Mouse (Mus musculus) midbrain, embryonic 13.5 days (tissue): Measurements from ENCODE around the gene Rpsa. TPM values are rescaled to one million over a fixed set of nuclear protein-coding genes. Genes with fewer than 3 reads are reported as not detected.
A peak's percentile ranks its signal among the peaks of the same experiment; 100 is the strongest.
"Not testable (repeated sequence)": the region's sequence is repeated elsewhere in the genome, so short reads cannot be mapped to it uniquely, and the experiment has no call there.

Experiments
- ATAC-seq: fragments of 200-750 bp; cut with Nextera tagmentation; 2 replicates; pipeline ENCODE4 v1.8.0; 2017; ENCODE audit warnings: mild to moderate bottlenecking, moderate TSS enrichment, moderate library complexity
- H3K27ac ChIP-seq: fragments of 300-500 bp; sonication (generic); 2 replicates; pipeline ENCODE4 v1.5.1; 2015; ENCODE audit warnings: inconsistent platforms, mild to moderate bottlenecking, moderate library complexity
- H3K27me3 ChIP-seq: fragments of 300-500 bp; sonication (generic); 2 replicates; pipeline ENCODE4 v1.6.1; 2015; ENCODE audit warnings: mild to moderate bottlenecking, inconsistent platforms
- H3K36me3 ChIP-seq: fragments of 300-500 bp; sonication (generic); 2 replicates; pipeline ENCODE4 v1.6.1; 2015; ENCODE audit warnings: mild to moderate bottlenecking, inconsistent platforms
- H3K4me1 ChIP-seq: fragments of 300-500 bp; sonication (generic); replicated peaks from 2 replicates; pipeline ENCODE4 v1.6.1; 2015; ENCODE audit warnings: inconsistent platforms
- H3K4me2 ChIP-seq: fragments of 300-500 bp; sonication (generic); replicated peaks from 2 replicates; pipeline ENCODE4 v1.6.1; 2015; ENCODE audit warnings: moderate library complexity, mild to moderate bottlenecking, inconsistent platforms
- H3K4me3 ChIP-seq: fragments of 300-500 bp; sonication (generic); replicated peaks from 2 replicates; pipeline ENCODE4 v1.5.1; 2015; ENCODE audit warnings: mild to moderate bottlenecking, inconsistent platforms
- H3K9ac ChIP-seq: fragments of 300-500 bp; sonication (generic); replicated peaks from 2 replicates; pipeline ENCODE4 v1.6.1; 2015; ENCODE audit warnings: mild to moderate bottlenecking, inconsistent platforms
- H3K9me3 ChIP-seq: fragments of 300-500 bp; sonication (generic); 2 replicates; pipeline ENCODE4 v1.6.1; 2016; ENCODE audit warnings: mild to moderate bottlenecking, inconsistent platforms
- WGBS: fragments of 180-500 bp; shearing (Covaris S2); methylation state at CpG from one replicate; pipeline ENCODE4 v1.1.7; 2015; 5-methylcytosine and 5-hydroxymethylcytosine counted together
- polyA plus RNA-seq: library from polyadenylated mRNA; unstranded; fragments of >200 nt; fragmentation: Nextera tagmentation; extraction: Ambion mirVana; gene quantifications from 2 replicates; pipeline ENCODE4 v1.2.1, GENCODE M21; 2015

Rpsa gene
- polyA plus RNA-seq, 1 experiment from 2014 or later = 992 TPM

- no peaks in the 10 kb centered on the region for H3K36me3 ChIP-seq
- H3K4me1 ChIP-seq = no peaks in the 10 kb centered on the region
- 92% methylated on average over 13 of the region's 13 CpGs for WGBS
- H3K4me2 ChIP-seq = no peak overlapping the region
- no peaks in the 10 kb centered on the region for H3K27me3 ChIP-seq
- no peak overlapping the region for H3K9ac ChIP-seq
- 0 out of 2 replicates have a peak, but pooled peaks cover 4% of the 10 kb centered on the region for H3K9me3 ChIP-seq
- no peak overlapping the region for H3K27ac ChIP-seq
- ATAC-seq = no peak
- H3K4me3 ChIP-seq = no peak overlapping the region
These were observed 33.8 kb upstream of the Rpsa start for GRCm38 (mm10) chr9:120093701-120094100.

GRCm38 (mm10) chr9:120095886-120096285 is 31.6 kb upstream of the Rpsa start:
- H3K4me1 ChIP-seq = no peaks in the 10 kb centered on the region
- no peak overlapping the region for H3K4me3 ChIP-seq
- no peak overlapping the region for H3K27ac ChIP-seq
- H3K4me2 ChIP-seq = no peak overlapping the region
- H3K9ac ChIP-seq = no peak overlapping the region
- WGBS = 84% methylated on average over 7 of the region's 7 CpGs
- H3K27me3 ChIP-seq = no peaks in the 10 kb centered on the region
- H3K9me3 ChIP-seq = no peaks in the 10 kb centered on the region
- H3K36me3 ChIP-seq = no peaks in the 10 kb centered on the region
- ATAC-seq = no peak

- H3K36me3 ChIP-seq = no peaks in the 10 kb centered on the region
- no peak overlapping the region for H3K9ac ChIP-seq
- H3K27ac ChIP-seq = no peak overlapping the region
- H3K4me1 ChIP-seq = no peaks in the 10 kb centered on the region
- H3K4me3 ChIP-seq = no peak overlapping the region
- no peaks in the 10 kb centered on the region for H3K27me3 ChIP-seq
- WGBS = 22% methylated on average over 7 of the region's 7 CpGs
- H3K4me2 ChIP-seq = no peak overlapping the region
- H3K9me3 ChIP-seq = peaks cover 8% of the 10 kb centered on the region; the same call in 1 of the 2 replicates
- no peak for ATAC-seq
These were observed 28.8 kb upstream of the Rpsa start for GRCm38 (mm10) chr9:120098682-120099081.

- no peak for ATAC-seq
- H3K27me3 ChIP-seq = no peaks in the 10 kb centered on the region
- H3K9me3 ChIP-seq = peaks cover 8% of the 10 kb centered on the region; the same call in 1 of the 2 replicates
- H3K4me1 ChIP-seq = no peaks in the 10 kb centered on the region
- H3K4me3 ChIP-seq = no peak overlapping the region
- H3K36me3 ChIP-seq = no peaks in the 10 kb centered on the region
- 94% methylated on average over 8 of the region's 8 CpGs for whole genome bisulfite sequencing
- no peak overlapping the region for H3K4me2 ChIP-seq
- no peak overlapping the region for H3K27ac ChIP-seq
- no peak overlapping the region for H3K9ac ChIP-seq
These were observed 28.2 kb upstream of the Rpsa start for GRCm38 (mm10) chr9:120099304-120099703.

- H3K4me2 ChIP-seq = no peak overlapping the region
- 89% methylated on average over 2 of the region's 2 CpGs for WGBS
These were observed 26.3 kb upstream of the Rpsa start for GRCm38 (mm10) chr9:120101165-120101564.

GRCm38 (mm10) chr9:120108953-120109352 is 18.5 kb upstream of the Rpsa start:
- not testable (repeated sequence) for H3K4me3 ChIP-seq, H3K27ac ChIP-seq, ATAC-seq, H3K9me3 ChIP-seq, H3K4me1 ChIP-seq, H3K9ac ChIP-seq, H3K36me3 ChIP-seq, H3K4me2 ChIP-seq, H3K27me3 ChIP-seq
- WGBS = 96% methylated on average over 12 of the region's 12 CpGs

More at GRCm38 (mm10) chr9:120101165-120101564, 26.3 kb upstream of the Rpsa start:
- Histone ChIP-seq H3K27ac (no peak overlapping the region), H3K4me1 (no peaks in the 10 kb centered on the region), H3K36me3 (no peaks in the 10 kb centered on the region), H3K27me3 (no peaks in the 10 kb centered on the region), H3K9me3 (peaks cover 8% of the 10 kb centered on the region; the same call in 1 of the 2 replicates), H3K4me3 (no peak overlapping the region), H3K9ac (no peak overlapping the region)
- ATAC-seq = no peak

- Histone ChIP-seq H3K4me3 (peak within 1 kb of the TSS; percentile 83), H3K4me1 (peaks cover 9% of the 10 kb centered on the region), H3K27me3 (no peaks in the 10 kb centered on the region), H3K9me3 (no peaks in the 10 kb centered on the region), H3K9ac (peak within 1 kb of the TSS; percentile 85), H3K36me3 (no peaks in the 10 kb centered on the region), H3K4me2 (peak within 1 kb of the TSS; percentile 68), H3K27ac (peak within 1 kb of the TSS; percentile 94)
- 1% methylated on average over 61 of the region's 62 CpGs for WGBS
- peak; percentile 98 for ATAC-seq
These were observed 17.1 kb upstream of the Rpsa start, which contains the start of gene Slc25a38 for GRCm38 (mm10) chr9:120110211-120111018. Slc25a38 (plus strand) TSS chr9:120110374.

GRCm38 (mm10) chr9:120111156-120111945 is 16.1 kb upstream of the Rpsa start:
- H3K4me1 ChIP-seq = peaks cover 9% of the 10 kb centered on the region
- no peaks in the 10 kb centered on the region for H3K9me3 ChIP-seq
- peak overlapping the region; percentile 68 for H3K4me2 ChIP-seq
- H3K27me3 ChIP-seq = no peaks in the 10 kb centered on the region
- H3K9ac ChIP-seq = no peak overlapping the region; the same call in 1 of the 2 replicates
- 81% methylated on average over 15 of the region's 15 CpGs for WGBS
- ATAC-seq = no peak
- 0 out of 2 replicates have a peak, but pooled peaks cover under 1% of the 10 kb centered on the region for H3K36me3 ChIP-seq
- H3K27ac ChIP-seq = peak overlapping the region; percentile 94; the same call in 1 of the 2 replicates
- peak overlapping the region; percentile 83 for H3K4me3 ChIP-seq

- no peak for ATAC-seq
- Histone ChIP-seq H3K9ac (no peak overlapping the region), H3K27ac (no peak overlapping the region), H3K4me1 (peaks cover 9% of the 10 kb centered on the region), H3K4me3 (no peak overlapping the region), H3K4me2 (no peak overlapping the region), H3K27me3 (no peaks in the 10 kb centered on the region), H3K36me3 (peaks cover 11% of the 10 kb centered on the region), H3K9me3 (no peaks in the 10 kb centered on the region)
- WGBS = 91% methylated on average over 6 of the region's 6 CpGs
These were observed 15.0 kb upstream of the Rpsa start for GRCm38 (mm10) chr9:120112472-120112871.

- H3K4me1 ChIP-seq = peaks cover 9% of the 10 kb centered on the region
- 96% methylated on average over 7 of the region's 7 CpGs for WGBS
- H3K27ac ChIP-seq = no peak overlapping the region
- H3K4me3 ChIP-seq = no peak overlapping the region
- H3K27me3 ChIP-seq = no peaks in the 10 kb centered on the region
- ATAC-seq = no peak
- H3K4me2 ChIP-seq = no peak overlapping the region
- H3K9ac ChIP-seq = no peak overlapping the region
- peaks cover 21% of the 10 kb centered on the region for H3K36me3 ChIP-seq
- no peaks in the 10 kb centered on the region for H3K9me3 ChIP-seq
These were observed 14.0 kb upstream of the Rpsa start for GRCm38 (mm10) chr9:120113456-120113855.

GRCm38 (mm10) chr9:120114051-120114788 is 13.3 kb upstream of the Rpsa start:
- Histone ChIP-seq H3K4me3 (no peak overlapping the region), H3K27me3 (no peaks in the 10 kb centered on the region), H3K27ac (no peak overlapping the region), H3K36me3 (peaks cover 27% of the 10 kb centered on the region), H3K9ac (no peak overlapping the region), H3K4me1 (peaks cover 9% of the 10 kb centered on the region), H3K4me2 (no peak overlapping the region), H3K9me3 (no peaks in the 10 kb centered on the region)
- ATAC-seq = no peak
- WGBS = 94% methylated on average over 17 of the region's 17 CpGs
